Mouse (Mus musculus) lung, embryonic 14.5 days (tissue): Measurements from ENCODE around the gene Gm29797. TPM values are rescaled to one million over a fixed set of nuclear protein-coding genes. Genes with fewer than 3 reads are reported as not detected.

Experiments
- ATAC-seq: fragments of 200-750 bp; cut with Nextera tagmentation; 2 replicates; pipeline ENCODE4 v1.8.0; 2017; ENCODE audit warnings: mild to moderate bottlenecking, moderate TSS enrichment, moderate library complexity; ENCODE audit not compliant: insufficient read depth
- DNase-seq: peaks from one replicate; pipeline ENCODE4 v3.0.0-alpha.2; 2015
- H3K27ac ChIP-seq: fragments of 300-500 bp; sonication (generic); 2 replicates; pipeline ENCODE4 v1.5.1; 2014; ENCODE audit warnings: low read depth, mild to moderate bottlenecking, moderate library complexity
- H3K27me3 ChIP-seq: fragments of 300-500 bp; sonication (generic); 2 replicates; pipeline ENCODE4 v1.6.1; 2014; ENCODE audit warnings: low read length, control low read depth; ENCODE audit not compliant: insufficient read depth
- H3K36me3 ChIP-seq: fragments of 300-500 bp; sonication (generic); 2 replicates; pipeline ENCODE4 v1.6.1; 2014; ENCODE audit warnings: control low read depth; ENCODE audit not compliant: insufficient read depth
- H3K4me1 ChIP-seq: fragments of 300-500 bp; sonication (generic); 2 replicates; pipeline ENCODE4 v1.6.1; 2014; ENCODE audit warnings: antibody characterized with exemption, control low read depth; ENCODE audit not compliant: insufficient read depth
- H3K4me2 ChIP-seq: fragments of 300-500 bp; sonication (generic); 2 replicates; pipeline ENCODE4 v1.6.1; 2014; ENCODE audit warnings: mild to moderate bottlenecking
- H3K4me3 ChIP-seq: fragments of 300-500 bp; sonication (generic); 2 replicates; pipeline ENCODE4 v1.5.1; 2014; ENCODE audit warnings: low read depth, low read length
- H3K9ac ChIP-seq: fragments of 300-500 bp; sonication (generic); 2 replicates; pipeline ENCODE4 v1.6.1; 2014
- H3K9me3 ChIP-seq: fragments of 300-500 bp; sonication (generic); 2 replicates; pipeline ENCODE4 v1.6.1; 2016; ENCODE audit warnings: low read depth, low read length, control low read depth
- CTCF ChIP-seq: IDR thresholded peaks from 2 replicates; pipeline ENCODE4 v1.5.1; 2016; ENCODE audit warnings: antibody characterized with exemption, low read depth
- WGBS: fragments of 180-500 bp; shearing (Covaris S2); extraction: QIAGEN DNeasy Blood & Tissue Kit; methylation state at CpG from one replicate; pipeline ENCODE4 v1.1.7; 2014; 5-methylcytosine and 5-hydroxymethylcytosine counted together
- polyA plus RNA-seq: library from polyadenylated mRNA; unstranded; fragments of >200 nt; fragmentation: Nextera tagmentation; extraction: Ambion mirVana; gene quantifications from 2 replicates; pipeline ENCODE4 v1.2.1, GENCODE M21; 2014

Gm29797 gene
- polyA plus RNA-seq, 1 experiment from 2014 or later, result not detected

- Histone ChIP-seq H3K36me3 (0 out of 2 replicates have a peak, but pooled peaks cover 3% of the 10 kb centered on the region), H3K27ac (no peak overlapping the region), H3K4me1 (no peaks in the 10 kb centered on the region), H3K9ac (no peak overlapping the region), H3K27me3 (peaks cover 43% of the 10 kb centered on the region), H3K9me3 (no peaks in the 10 kb centered on the region), H3K4me2 (peak overlapping the region; percentile 71), H3K4me3 (no peak overlapping the region)
- TF ChIP-seq CTCF, result no peak
- no peak for ATAC-seq
- 26% methylated on average over 7 of the region's 7 CpGs for WGBS
- no peak for DNase-seq
Observed at GRCm38 (mm10) chr2:181671984-181672383, 15.2 kb downstream of the Gm29797 start.

- Histone ChIP-seq H3K36me3 (0 out of 2 replicates have a peak, but pooled peaks cover 3% of the 10 kb centered on the region), H3K4me1 (no peaks in the 10 kb centered on the region), H3K4me2 (no peak overlapping the region), H3K4me3 (no peak overlapping the region), H3K9ac (no peak overlapping the region), H3K9me3 (no peaks in the 10 kb centered on the region), H3K27ac (no peak overlapping the region), H3K27me3 (peaks cover 43% of the 10 kb centered on the region)
- DNase-seq (no peak), ATAC-seq (no peak)
- no peak for TF ChIP-seq CTCF
- WGBS, result 55% methylated on average over 1 of the region's 1 CpGs
Observed at GRCm38 (mm10) chr2:181673501-181673900, 16.7 kb downstream of the Gm29797 start.

- WGBS, result 84% methylated on average over 4 of the region's 4 CpGs
- DNase-seq (no peak), ATAC-seq (no peak)
- Histone ChIP-seq H3K4me3 (no peak overlapping the region), H3K9ac (no peak overlapping the region), H3K4me2 (no peak overlapping the region), H3K4me1 (0 out of 2 replicates have a peak, but pooled peaks cover 2% of the 10 kb centered on the region), H3K9me3 (no peaks in the 10 kb centered on the region), H3K36me3 (no peaks in the 10 kb centered on the region), H3K27me3 (peaks cover 30% of the 10 kb centered on the region), H3K27ac (no peak overlapping the region; the same call in 1 of the 2 replicates)
- TF ChIP-seq CTCF, result no peak
Observed at GRCm38 (mm10) chr2:181674934-181675333, 18.1 kb downstream of the Gm29797 start.

- 3% methylated on average over 14 of the region's 14 CpGs for whole genome bisulfite sequencing
Observed at GRCm38 (mm10) chr2:181675454-181675853, 18.6 kb downstream of the Gm29797 start.

GRCm38 (mm10) chr2:181676424-181676823 lies 19.6 kb downstream of the Gm29797 start:
- no peaks in the 10 kb centered on the region for H3K9me3 ChIP-seq
- ATAC-seq (no peak), DNase-seq (peak; percentile 75)
- H3K4me2 ChIP-seq, result no peak overlapping the region
- H3K27ac ChIP-seq, result no peak overlapping the region; the same call in 1 of the 2 replicates
- 47% methylated on average over 2 of the region's 2 CpGs for WGBS
- peaks cover 15% of the 10 kb centered on the region for H3K27me3 ChIP-seq
- no peaks in the 10 kb centered on the region for H3K36me3 ChIP-seq
- H3K4me1 ChIP-seq, result peaks cover 12% of the 10 kb centered on the region; the same call in 1 of the 2 replicates
- no peak overlapping the region for H3K4me3 ChIP-seq
- TF ChIP-seq CTCF, result peak; percentile 50
- no peak overlapping the region for H3K9ac ChIP-seq

More at GRCm38 (mm10) chr2:181675454-181675853, 18.6 kb downstream of the Gm29797 start:
- Histone ChIP-seq H3K9ac (peak overlapping the region; percentile 30; the same call in 1 of the 2 replicates), H3K9me3 (no peaks in the 10 kb centered on the region), H3K27ac (peak overlapping the region; percentile 61; the same call in 1 of the 2 replicates), H3K27me3 (peaks cover 25% of the 10 kb centered on the region), H3K4me2 (peak overlapping the region; percentile 52), H3K36me3 (no peaks in the 10 kb centered on the region), H3K4me1 (0 out of 2 replicates have a peak, but pooled peaks cover 2% of the 10 kb centered on the region), H3K4me3 (peak overlapping the region; percentile 10; the same call in 1 of the 2 replicates)
- 0 out of 2 replicates have a peak, but pooled peaks have one; percentile 21 for TF ChIP-seq CTCF
- ATAC-seq, result peak; percentile 38; the same call in 1 of the 2 replicates
- DNase-seq, result peak; percentile 77

GRCm38 (mm10) chr2:181677096-181677754 lies 20.4 kb downstream of the Gm29797 start:
- no peak for ATAC-seq
- peak; percentile 45 for DNase-seq
- no peak overlapping the region for H3K4me3 ChIP-seq
- H3K9ac ChIP-seq, result no peak overlapping the region
- TF ChIP-seq CTCF, result peak; percentile 31; the same call in 1 of the 2 replicates
- H3K36me3 ChIP-seq, result no peaks in the 10 kb centered on the region
- H3K9me3 ChIP-seq, result no peaks in the 10 kb centered on the region
- peak overlapping the region; percentile 56; the same call in 1 of the 2 replicates for H3K27ac ChIP-seq
- H3K4me1 ChIP-seq, result peaks cover 12% of the 10 kb centered on the region; the same call in 1 of the 2 replicates
- no peak overlapping the region for H3K4me2 ChIP-seq
- peaks cover 7% of the 10 kb centered on the region for H3K27me3 ChIP-seq
- WGBS, result 56% methylated on average over 5 of the region's 5 CpGs

- Histone ChIP-seq H3K4me2 (no peak overlapping the region), H3K4me1 (peaks cover 12% of the 10 kb centered on the region; the same call in 1 of the 2 replicates), H3K4me3 (no peak overlapping the region), H3K27ac (peak overlapping the region; percentile 56; the same call in 1 of the 2 replicates), H3K9ac (no peak overlapping the region), H3K9me3 (no peaks in the 10 kb centered on the region), H3K36me3 (no peaks in the 10 kb centered on the region), H3K27me3 (peaks cover 2% of the 10 kb centered on the region; the same call in 1 of the 2 replicates)
- ATAC-seq (no peak), DNase-seq (no peak)
- TF ChIP-seq CTCF, result no peak
- WGBS, result 46% methylated on average over 3 of the region's 3 CpGs
Observed at GRCm38 (mm10) chr2:181677755-181678098, 20.9 kb downstream of the Gm29797 start.
